Mouse (Mus musculus) adrenal gland, postnatal 4 days (tissue): ENCODE results near the gene Tspan15. TPM values are rescaled to one million over a fixed set of nuclear protein-coding genes. Genes with fewer than 3 reads are reported as not detected.
A peak's percentile ranks its signal among the peaks of the same experiment; 100 is the strongest.

ENCODE experiments used
- DNase-seq, 2 experiments: peaks; one replicate each; pipeline ENCODE4 v3.0.0; 2021 to 2022; ENCODE audit warnings: low spot score in 2 of 2, mixed read lengths in 2 of 2
- total RNA-seq, 2 experiments: library from RNA; stranded (reverse); gene quantifications; 2 replicates each; pipeline ENCODE4 v1.2.3; 2021

The Tspan15 gene
- total RNA-seq, 2 experiments from 2014 or later, result 29.4 to 37.0 TPM

DNA sequence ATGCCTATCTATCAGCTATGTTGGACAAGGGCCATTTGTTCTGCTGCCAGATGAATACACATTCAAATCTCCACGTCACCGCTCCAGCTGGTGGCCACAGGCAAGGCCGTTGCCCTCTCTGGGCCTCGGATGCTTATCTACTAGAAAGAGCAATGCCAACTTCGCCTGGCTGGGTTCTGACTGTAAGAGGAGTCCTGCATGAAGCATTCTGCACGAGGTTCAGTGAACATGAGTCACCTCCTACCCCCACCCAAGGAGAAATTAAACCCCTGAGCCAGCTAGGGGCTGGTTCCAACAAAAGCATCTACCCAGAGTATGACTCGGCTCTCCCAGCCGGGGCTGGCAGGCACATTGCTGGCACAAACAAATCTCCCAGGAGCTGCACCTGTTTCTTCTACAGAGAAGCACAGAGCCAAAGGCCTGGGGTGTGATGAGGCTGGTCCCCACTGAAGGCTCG is 38.3 kb downstream of the Tspan15 start:
- DNase-seq, result peak in 1 of 2 experiments; percentile 51

DNA sequence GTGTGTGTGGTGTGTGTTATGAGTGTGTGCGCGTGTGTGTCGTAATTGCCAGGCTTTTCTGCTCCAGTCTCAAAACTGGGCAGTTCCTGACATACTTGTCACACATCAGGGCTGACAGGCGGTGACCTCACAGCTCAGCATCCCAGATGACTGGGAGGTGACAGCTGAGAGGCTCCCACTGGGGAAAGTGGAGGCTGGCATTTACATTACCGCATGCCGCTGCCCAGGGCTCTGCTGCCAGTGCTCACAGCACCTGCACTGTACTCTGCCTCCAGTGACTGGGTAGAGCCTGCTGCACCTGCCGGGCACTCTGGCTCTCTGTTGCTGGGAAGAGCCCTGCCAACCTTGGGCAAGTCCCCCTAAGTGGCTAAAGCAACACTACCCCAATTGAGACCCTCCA is 40.2 kb downstream of the Tspan15 start:
- DNase-seq, result no peak

DNA sequence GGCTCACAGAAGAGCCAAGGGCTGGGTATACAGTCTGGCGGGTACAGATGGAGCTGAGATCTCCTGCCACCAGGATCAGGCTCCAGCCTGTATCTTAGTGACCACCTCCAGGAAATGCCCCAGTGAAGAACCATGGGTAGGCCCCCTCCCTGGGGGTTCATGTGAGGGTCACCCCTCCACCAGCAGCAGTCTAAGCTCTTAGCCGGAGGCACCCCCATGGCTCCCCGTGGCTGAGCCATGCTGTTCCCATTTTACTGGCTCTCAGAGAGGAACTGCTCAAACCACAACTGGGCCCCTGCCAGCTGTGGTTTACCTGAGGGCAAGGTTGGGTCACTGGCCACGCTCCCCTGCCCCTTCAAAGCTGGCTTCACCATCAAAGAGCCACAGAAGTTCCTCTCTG is 41.1 kb downstream of the Tspan15 start:
- DNase-seq, result no peak

DNA sequence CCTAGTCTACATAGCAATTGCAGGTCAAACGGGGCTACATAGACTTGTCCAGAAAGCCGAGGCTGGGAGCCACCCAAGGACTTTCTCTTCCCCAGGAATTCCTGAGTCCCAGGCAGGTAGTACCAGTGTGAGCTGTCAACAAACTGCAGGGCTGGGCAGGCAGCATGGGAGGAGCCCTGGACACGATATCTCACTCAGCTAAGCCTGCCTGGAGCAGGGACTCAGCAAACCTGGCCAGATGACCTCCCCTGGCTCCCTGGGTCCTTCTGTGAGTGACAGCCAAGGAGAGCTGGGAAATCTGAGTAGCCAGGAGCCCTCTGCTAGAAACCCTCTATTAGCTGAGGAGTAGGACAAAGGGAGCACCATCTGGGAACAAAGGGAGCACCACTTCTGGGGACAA is 41.7 kb downstream of the Tspan15 start:
- DNase-seq, result no peak

DNA sequence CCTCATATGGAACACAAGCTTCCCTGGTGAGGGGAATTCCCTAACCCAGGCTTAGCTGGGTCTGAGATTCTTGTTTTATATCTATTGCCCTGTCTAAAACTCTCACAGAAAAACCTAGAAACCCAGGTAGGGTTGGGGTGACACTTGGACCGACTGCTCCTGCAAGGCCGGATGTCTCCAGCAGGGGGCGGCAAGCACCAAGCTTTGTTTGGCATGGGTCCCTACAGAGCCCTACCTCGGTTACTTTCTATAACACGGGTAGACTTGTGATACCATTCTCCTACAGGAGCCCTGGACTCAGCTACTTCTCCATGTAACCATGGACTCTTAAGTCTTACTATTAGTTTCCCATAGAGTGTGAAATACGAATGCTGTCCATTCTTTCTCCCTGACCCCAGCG is 44.2 kb downstream of the Tspan15 start:
- peak; percentile 72 to 74 for DNase-seq

DNA sequence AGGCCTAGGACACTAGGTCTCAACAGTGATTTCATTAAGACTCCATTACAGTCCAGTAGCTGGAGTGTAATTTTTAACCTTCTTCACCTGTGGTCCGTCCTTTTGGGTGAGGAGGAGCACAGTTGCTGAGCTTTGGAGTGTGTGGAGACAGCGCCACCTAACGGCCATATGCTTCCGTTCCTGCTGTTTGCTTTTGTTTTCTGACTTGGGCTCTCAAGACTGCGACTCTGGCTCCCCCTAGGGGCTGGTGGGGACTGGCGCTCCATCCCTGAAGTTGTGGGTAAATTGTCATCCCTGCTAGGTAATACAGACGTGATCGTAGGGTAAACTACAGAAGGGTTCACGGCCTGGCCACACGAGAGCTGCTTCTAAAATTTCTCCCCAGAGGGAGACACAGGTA is 48.0 kb downstream of the Tspan15 start:
- peak; percentile 86 to 95 for DNase-seq

DNA sequence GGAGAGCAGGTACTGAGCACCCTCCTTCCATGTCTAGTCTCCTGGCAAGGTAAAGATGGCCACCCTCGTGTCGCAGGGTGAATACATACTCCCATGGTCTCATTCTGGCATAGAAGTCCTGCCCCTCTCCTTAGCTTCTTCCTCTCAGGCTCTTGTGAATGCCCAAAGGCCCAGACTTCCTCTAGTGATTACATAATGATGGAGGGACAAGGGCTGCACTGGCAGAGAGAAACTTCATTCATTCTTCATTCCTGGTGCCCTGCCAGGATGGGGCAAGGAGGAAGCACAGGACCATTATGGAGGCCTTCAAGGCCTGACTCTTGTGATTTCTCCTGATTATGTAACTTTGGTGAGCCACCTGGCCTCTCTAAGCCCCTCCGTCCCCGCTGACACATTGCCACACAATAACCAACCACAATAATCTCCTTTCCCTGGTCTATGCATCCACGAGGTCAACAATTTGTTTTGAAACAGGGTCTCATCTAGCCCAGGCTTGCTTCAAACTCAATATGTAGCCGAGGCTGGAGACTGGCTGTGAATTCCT is 48.5 kb downstream of the Tspan15 start:
- no peak for DNase-seq

DNA sequence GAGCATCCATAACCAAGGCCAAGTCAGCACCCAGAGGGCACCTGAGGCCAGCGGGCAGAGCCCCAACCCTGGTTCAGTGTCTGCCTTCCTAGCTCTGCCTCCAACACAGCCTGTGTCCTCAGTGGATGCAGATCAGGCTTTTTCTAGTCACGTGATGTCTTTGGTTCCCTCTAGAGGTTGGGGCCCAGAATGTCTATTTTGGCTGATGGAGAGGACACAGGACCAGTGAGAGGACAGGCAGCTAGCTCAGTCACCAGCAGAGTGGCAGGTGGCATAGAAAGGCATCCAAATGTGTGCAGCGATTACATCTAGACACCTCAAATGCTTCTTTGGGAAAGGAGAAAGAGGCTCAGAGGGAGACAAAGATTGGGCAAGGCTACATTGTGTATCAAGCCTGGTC is 49.4 kb downstream of the Tspan15 start:
- no peak for DNase-seq

DNA sequence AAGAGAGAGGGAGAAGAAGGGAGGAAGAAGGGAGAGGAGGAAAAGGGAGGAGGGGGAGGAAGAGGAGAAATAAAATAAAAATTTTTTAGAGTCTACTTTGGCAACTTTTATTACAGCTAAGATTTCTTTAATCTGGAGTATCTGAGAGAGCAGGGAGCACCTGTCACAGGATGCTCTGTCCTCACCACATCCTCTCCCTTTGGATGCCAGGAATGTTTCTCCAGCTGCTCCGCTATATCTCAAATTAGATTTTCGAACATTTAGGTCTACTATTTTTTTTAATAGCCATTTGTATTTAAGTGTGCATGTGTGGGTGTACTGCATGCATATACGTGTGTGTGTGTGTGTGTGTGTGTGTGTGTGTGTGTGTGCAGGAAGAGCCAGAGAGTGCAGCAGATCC is 51.1 kb downstream of the Tspan15 start:
- DNase-seq, result no peak

DNA sequence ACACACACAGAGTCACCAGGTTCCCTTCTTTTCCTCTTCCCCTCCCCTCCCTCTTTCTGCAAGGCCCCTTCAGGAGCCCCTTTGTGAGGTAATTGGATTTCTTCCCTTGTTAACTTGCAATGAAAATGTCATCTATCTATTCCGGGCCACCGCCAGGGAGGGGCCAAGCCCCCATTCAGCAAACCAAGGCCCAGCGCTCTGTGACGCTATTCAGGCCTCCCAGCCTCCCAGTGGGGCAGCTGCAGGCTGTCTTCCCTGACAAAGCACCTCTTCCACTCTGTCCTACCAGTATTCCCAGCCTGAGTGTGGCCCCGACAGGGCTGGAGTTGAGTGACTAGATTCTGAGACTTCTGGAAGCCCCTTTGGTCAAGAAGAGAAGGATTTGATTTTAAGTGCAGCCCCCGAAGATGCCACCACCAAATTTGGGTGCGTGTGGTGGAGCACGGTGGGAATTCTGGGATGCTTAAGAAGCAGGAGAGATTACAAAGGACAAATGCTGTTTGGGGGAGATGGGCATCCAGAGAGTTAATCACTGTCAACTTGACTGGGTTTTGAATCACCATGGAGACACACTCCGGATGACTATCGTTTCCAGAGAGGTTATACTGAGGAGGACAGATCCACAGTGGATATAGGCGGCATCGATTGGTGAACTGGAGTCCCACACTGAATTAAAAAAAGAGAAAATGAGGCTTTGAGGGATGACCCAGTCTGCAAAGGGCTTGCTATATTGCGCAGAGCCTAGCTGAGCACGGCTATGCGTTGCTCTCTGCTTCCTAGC is 56.3 kb downstream of the Tspan15 start:
- DNase-seq, result no peak

DNA sequence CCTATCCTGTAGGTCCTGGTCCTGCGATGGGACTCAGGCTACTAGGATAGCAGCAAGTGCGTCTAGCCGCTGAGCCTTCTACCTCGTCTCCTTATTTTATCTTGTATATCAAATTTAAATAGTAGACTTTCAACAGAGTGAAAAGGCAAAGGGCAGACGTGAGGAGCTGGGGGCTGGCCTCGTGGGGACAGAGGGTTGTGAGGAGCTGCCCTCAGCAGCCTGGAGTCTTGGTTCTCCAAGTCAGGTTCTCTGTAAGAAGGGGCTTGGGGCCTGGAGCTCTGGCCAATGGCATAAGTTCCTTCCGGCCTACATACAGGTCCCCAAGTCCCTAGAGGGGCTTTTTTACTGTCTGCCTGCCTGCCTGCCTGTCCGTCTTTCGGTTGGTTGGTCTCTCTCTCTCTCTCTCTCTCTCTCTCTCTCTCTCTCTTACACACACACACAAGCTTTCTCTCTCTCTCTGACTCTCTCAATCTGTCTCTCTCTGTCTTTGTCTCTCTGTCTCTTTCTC is 57.1 kb downstream of the Tspan15 start:
- DNase-seq, result no peak

DNA sequence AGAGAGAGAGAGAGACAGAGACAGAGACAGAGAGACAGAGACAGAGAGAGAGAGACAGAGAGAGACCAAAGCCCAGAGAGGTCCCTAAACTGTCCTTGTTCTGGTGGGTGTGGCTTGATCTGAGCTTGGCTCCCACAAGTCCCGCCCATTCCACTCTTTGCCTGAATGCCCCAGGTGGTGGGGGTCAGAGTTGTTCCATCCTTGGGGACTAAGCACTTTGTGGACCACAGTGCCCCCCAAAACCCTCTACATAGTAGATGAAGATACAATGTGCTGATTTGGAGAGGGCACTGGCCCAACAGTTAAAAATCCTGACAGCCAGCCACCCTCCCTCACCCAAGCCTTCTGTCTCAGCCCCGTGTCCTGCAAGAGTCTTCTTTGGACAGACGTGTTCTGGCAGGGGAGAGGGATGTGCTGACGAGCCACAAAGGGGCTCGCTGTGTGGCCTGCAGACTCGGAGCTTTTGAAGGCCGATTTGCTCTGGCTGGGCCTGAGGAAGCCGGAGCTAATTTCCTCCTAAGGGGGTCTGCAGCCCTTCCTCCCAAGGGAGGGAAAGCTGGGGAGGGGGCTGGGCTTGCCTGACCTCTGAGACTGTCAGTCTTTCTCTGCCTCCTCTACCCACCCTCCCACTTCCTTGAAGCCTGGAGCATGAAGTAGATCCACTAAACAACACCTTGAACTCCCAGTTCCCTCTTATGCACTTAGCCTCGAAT is 58.1 kb downstream of the Tspan15 start:
- no peak for DNase-seq

DNA sequence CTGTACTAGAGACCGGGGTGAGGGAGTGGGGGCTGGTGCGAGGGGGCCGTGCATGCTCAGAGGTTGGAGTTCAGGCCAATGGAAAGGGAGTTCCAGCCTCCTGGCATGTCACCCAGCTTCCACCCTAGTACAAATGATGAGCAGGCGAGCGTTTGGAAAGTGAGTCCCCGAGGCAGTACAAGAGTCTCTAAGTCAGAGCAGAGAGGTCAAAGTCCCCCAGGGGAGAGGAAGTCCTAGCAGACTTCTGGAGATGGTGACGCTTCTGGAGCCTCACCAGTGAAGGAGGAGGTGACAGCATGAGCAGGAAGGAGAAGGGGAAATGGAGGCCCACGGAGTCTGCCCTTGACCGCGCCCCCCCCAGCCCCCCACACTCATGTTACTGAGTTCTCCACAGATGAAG is 68.6 kb downstream of the Tspan15 start:
- DNase-seq, result no peak

DNA sequence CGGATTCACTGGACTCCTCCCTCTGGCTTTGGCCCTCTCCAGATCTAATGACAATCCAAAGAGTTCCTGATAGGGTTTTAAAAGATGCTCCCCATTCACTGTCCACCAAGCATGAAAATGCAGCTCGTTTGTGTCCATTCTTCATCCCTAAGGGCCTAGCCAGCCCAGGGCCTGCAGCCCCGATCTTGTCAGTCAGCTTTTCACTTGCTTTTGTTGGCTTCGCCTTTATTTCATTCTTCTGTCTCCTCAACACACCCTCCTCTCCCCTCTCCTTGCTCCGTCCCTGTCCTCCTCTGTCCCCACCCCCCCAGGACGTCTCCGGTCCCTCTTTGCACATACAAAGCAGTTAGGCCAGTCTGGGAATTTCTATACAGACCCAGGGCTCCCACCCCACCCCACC is 81.1 kb downstream of the Tspan15 start:
- no peak for DNase-seq

DNA sequence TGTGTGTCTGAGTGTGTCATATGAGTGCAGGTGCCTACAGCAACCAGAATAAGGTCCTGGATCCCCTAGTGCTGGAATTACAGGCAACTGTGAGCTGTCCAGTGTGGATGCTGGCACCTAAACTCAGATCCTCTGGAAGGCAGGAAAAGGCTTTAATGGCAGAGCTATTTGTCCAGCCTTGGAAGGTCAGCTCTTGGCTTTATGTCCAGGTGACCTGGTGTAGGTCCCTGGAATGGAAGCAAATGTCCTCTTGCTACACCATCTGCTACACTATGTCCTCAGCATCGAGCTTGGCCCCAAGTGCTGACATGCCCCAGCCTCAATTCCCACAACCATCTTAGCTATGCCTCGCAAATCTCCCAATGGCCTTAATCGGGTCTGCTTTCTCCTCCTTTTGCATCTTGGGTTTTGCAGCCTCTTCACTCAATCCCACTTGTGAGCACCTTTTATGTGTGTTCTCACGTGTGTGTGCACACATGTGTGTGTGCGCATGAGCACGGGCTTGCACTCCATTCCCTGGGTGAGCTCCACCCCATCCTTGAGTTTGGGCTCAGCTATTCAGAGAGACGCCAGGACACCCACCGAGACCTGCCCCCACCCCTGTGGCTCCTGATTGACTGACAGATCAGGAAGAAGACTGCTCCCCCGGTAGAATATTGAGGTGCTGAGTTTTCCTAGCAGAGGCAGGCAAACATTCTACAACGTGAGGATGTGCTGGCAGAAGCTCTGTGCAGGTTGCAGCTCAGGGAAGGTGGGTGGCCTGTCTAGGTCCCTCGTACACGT is 83.4 kb downstream of the Tspan15 start:
- DNase-seq, result no peak

DNA sequence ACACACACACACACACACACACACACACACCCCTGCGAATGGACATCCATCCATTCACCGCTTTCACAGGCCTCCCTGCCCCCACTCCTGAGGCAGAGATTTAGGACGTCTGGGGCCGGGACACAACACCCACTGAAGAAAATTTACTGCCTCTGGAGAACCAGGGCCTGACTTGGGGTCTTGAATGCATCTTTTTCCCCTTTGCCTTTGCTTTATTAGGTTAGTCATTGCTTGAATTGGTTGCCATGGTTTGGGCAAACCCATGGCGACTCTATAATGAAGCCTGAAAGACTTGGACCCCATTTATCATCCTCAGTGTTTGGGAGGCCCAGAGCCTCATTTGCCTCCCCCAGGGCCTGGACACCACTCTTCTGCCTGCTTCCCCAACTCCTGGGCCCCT is 85.1 kb downstream of the Tspan15 start:
- no peak for DNase-seq

DNA sequence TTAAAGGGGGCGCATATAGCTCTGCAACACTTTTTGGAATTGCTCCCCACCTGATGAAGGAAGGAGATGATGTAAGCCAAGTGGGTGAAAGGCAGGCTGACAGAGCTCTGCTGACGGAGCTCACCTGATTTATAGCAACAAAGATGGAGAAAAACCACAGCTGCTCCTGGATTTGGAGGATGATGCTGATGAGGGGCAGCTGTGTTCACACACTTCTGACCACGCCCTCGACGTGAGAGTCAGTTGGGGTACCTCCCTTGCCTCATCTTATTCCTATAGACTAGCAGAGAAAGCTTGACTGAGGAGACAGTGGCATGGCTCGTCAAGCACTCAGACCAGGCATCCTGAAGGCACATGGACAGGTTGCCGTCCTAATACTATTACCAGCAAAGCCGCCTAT is 87.2 kb downstream of the Tspan15 start, which contains the start of gene Fam241b:
Fam241b (minus strand) TSS at position 101 of the 400 bp plus-strand sequence.
- DNase-seq, result no peak

DNA sequence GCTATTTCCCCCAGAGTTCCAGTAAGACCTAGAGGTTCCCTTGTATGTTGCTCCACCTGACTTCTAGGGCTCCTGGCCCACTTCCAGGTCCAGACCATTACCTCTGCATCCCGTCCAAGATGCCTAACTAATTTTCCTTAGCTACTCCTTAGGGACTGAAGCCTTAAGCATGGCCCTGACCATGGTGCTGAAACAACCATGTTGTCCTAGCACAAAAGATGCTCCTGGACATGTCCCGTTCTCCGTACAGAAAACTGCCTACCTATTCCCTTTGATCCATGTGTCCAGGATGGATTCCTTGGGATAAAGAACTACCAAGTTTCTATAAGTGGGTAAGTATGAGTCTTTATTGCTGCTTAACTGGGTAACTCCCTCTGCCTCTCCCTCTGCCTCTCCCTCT is 93.0 kb downstream of the Tspan15 start:
- no peak for DNase-seq

DNA sequence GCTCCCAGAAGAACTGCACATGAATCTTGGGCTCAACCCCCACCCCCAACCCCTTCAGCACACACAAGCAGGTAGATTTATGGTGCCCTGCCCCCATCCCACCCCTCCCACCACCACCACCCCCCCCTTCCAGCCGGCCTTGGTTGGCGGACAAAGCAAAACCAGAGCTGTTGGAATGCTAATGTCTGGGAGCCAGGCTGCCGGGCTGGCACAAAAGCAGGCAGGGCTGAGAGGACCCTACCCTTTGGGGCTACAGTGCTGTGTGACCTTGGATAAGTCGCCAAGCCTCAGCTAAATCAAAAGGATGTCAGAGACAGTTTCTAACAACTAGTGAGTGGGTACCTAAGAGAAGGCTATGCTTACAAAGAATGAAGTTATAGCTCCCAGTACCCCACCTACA is 93.9 kb downstream of the Tspan15 start:
- DNase-seq, result no peak

DNA sequence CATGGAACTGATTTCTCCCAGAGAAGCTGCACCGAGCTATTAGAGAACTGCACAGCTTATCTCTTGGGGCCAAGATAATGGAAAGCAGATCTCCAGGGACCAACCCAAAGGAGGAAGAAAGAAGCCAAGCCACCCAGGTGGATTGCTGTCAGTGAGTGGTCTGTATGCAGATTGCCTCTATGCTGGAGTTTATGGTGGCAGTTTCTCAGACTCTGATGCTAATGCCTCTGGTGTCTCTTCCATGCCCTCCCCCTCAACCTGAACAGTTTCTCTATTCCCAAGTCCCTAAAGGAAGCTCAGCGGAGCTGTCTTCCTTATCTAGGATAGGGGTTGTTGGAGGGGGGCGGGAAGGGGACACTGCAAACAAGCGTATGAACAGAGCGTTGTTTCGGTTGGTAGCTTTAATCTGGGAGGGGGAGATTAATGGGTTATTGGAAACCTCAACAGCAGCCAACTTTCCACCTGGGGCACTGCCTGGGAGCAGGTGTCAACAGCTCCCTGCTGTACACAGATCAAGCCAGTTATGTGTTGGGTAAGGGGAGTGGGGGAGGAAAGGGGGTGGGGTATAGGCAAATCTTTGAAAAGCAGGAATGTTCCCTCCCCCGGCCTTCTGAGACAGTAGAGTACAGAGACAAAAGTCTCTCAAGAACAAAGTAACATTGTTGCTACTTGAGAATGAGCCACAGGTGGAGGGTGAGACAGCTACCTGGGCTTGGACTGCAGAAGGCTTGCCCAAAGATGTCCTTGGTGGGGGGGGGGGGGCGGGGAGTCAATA is 95.2 kb downstream of the Tspan15 start:
- DNase-seq, result no peak
